In the genomic region with DNA sequence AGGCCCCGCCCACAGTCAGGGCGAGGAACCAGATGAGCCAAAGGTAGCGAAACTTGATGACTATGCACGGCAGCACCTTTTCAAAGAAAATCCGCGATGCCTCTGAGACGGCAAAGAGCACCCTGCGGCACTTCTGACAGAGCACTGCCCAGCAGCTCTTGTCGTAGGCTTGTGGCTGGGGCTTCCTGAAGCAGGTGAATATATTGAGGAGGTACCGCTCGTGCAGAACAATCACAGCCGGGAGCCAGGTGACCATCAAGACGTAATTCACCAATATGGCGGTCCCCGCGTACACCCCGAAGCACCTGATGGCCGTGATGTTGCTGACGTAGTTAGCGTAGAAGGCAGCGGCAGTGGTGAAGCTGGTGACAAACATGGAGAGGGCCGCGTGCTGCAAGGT, we compare ENCODE assay signal across 25 mouse cellular contexts.
DNase-seq lines count a peak whose midpoint lies in the region; ATAC-seq and TF ChIP-seq lines count a peak whose summit lies in the region.
"Had no signal": no experiment of that assay in that cellular context is flagged by ENCODE, and none has a peak within 500 bp of the region (broad histone marks: within the 10 kb centered on the region; RNA-seq: fewer than 3 reads in every experiment).

No protein-coding gene starts in this region.

- WGBS in heart, embryonic 11.5 days (ENCODE audit: insufficient replicate concordance) = 97% methylated on average over 23 of the region's 23 CpGs

- H3K27ac ChIP-seq in heart, embryonic 11.5 days (ENCODE audit: low read depth, low read length) = no peak overlapping the region
- no peak overlapping the region for H3K27ac ChIP-seq in ES-E14 (ENCODE audit: insufficient read depth, low read depth, low read length, poor library complexity, severe bottlenecking)
- H3K27ac ChIP-seq: embryonic facial prominence, embryonic 13.5 days; embryonic facial prominence, embryonic 15.5 days; forebrain, embryonic 13.5 days; forebrain, embryonic 15.5 days had no signal

- H3K4me3 ChIP-seq in heart, embryonic 11.5 days (ENCODE audit: low read depth, low read length) = no peak overlapping the region
- H3K4me3 ChIP-seq in E14TG2a.4 (replicated peaks; ENCODE audit: low read length) (peak overlapping the region; percentile 20), ES-E14 (ENCODE audit: insufficient read depth in 1 of 2, low read depth in 1 of 2, low read length in 2 of 2, poor library complexity in 1 of 2, severe bottlenecking in 1 of 2) (peak overlapping the region in 1 of 2 experiments; percentile 40; a peak in 1 of 4 replicates)
- H3K4me3 ChIP-seq: embryonic facial prominence, embryonic 13.5 days; embryonic facial prominence, embryonic 15.5 days; forebrain, embryonic 13.5 days; forebrain, embryonic 15.5 days had no signal

- DNase-seq in heart, adult 11 months = peak; percentile 84
- DNase-seq in ES-E14 (ENCODE audit: low read depth, low spot score) = no peak
- DNase-seq in ZHBTc4 (ENCODE audit: low read depth, low spot score) = peak; percentile 48
- no peak for DNase-seq in adrenal gland, postnatal 25 days
- DNase-seq in kidney, postnatal 25 days = no peak
- no peak for DNase-seq in layer of hippocampus, postnatal 10 days (ENCODE audit: low spot score in 2 of 2)
- DNase-seq: adrenal gland, adult 2 months; adrenal gland, postnatal 10 days; adrenal gland, postnatal 36 days; B cell, adult 2 months; cerebellum, adult 11-12 months; cerebellum, adult 2 months; cerebellum, adult 9-10 months; cerebellum, postnatal 14 days; cerebellum, postnatal 36 days; embryo, embryonic 11 days; forebrain, postnatal 0 days had no signal

- H3K4me2 ChIP-seq in heart, embryonic 11.5 days = no peak overlapping the region
- H3K4me2 ChIP-seq: embryonic facial prominence, embryonic 13.5 days; embryonic facial prominence, embryonic 15.5 days; forebrain, embryonic 13.5 days; forebrain, embryonic 15.5 days had no signal

- no peak for TF ChIP-seq CTCF in E14TG2a.4 (conservative IDR thresholded peaks at IDR 0.05; ENCODE audit: low read length)

- H3K9ac ChIP-seq in heart, embryonic 11.5 days (ENCODE audit: low read depth, low read length) = no peak overlapping the region
- H3K9ac ChIP-seq in ES-E14 (ENCODE audit: insufficient read depth, low read depth, low read length, poor library complexity, severe bottlenecking) = no peak overlapping the region
- H3K9ac ChIP-seq: embryonic facial prominence, embryonic 13.5 days; embryonic facial prominence, embryonic 15.5 days; forebrain, embryonic 13.5 days; forebrain, embryonic 15.5 days; forebrain, postnatal 0 days had no signal

- H3K36me3 ChIP-seq in heart, embryonic 11.5 days (ENCODE audit: control insufficient read depth, insufficient read depth, low read length) = peaks cover 32% of the 10 kb centered on the region
- H3K36me3 ChIP-seq in E14TG2a.4 (ENCODE audit: insufficient read depth, low read length) = peaks cover 23% of the 10 kb centered on the region
- peaks cover 29% of the 10 kb centered on the region for H3K36me3 ChIP-seq in ES-E14 (ENCODE audit: control insufficient read depth, insufficient read depth, low read length, poor library complexity, severe bottlenecking)

- no peaks in the 10 kb centered on the region for H3K9me3 ChIP-seq in heart, embryonic 11.5 days (replicated peaks; ENCODE audit: control insufficient read depth, low read length)
- H3K9me3 ChIP-seq in E14TG2a.4 (ENCODE audit: low read length) (peaks cover 30% of the 10 kb centered on the region), ES-E14 (ENCODE audit: control insufficient read depth, insufficient read depth, low read depth, low read length) (no peaks in the 10 kb centered on the region)
- H3K9me3 ChIP-seq: embryonic facial prominence, embryonic 15.5 days; forebrain, embryonic 15.5 days had no signal

- H3K4me1 ChIP-seq in heart, embryonic 11.5 days (ENCODE audit: control insufficient read depth, insufficient read depth, low read length) = peaks cover 19% of the 10 kb centered on the region
- peaks cover 9% of the 10 kb centered on the region; the same call in 1 of the 2 replicates for H3K4me1 ChIP-seq in E14TG2a.4 (replicated peaks; ENCODE audit: low read depth, low read length)
- no peaks in the 10 kb centered on the region for H3K4me1 ChIP-seq in ES-E14 (ENCODE audit: control insufficient read depth in 2 of 2, insufficient read depth in 2 of 2, low read length in 2 of 2, poor library complexity in 1 of 2)
- H3K4me1 ChIP-seq: embryonic facial prominence, embryonic 13.5 days had no signal

- no peak for ATAC-seq in heart, embryonic 11.5 days (replicated peaks; ENCODE audit: insufficient number of reproducible peaks, low FRiP score, low TSS enrichment)
- ATAC-seq: CD4-positive, CD25-positive, alpha-beta regulatory T cell, adult 4 months; forebrain, embryonic 13.5 days; forebrain, embryonic 15.5 days; forebrain, postnatal 0 days had no signal

- in situ Hi-C loops in ES-E14 (cut with MboI; ENCODE audit: low sequenced_read_pairs in 2 of 2, unreplicated experiment in 2 of 2) = no loop called here

- H3K27me3 ChIP-seq in heart, embryonic 11.5 days (ENCODE audit: control insufficient read depth, insufficient read depth, low read length) = no peaks in the 10 kb centered on the region
- peaks cover 20% of the 10 kb centered on the region; the same call in 1 of the 2 replicates for H3K27me3 ChIP-seq in E14TG2a.4 (ENCODE audit: insufficient read depth, low read length)
- H3K27me3 ChIP-seq: CH12.LX; embryonic facial prominence, embryonic 13.5 days; embryonic facial prominence, embryonic 15.5 days; forebrain, embryonic 13.5 days; forebrain, embryonic 15.5 days had no signal

TF ChIP-seq in ES-E14, 5 proteins besides CTCF, POLR2A, EP300 and RAD21:
- no peak for TF ChIP-seq ZC3H11A (IDR thresholded peaks at IDR 0.05; ENCODE audit: borderline replicate concordance, low read depth, low read length)
- TF ChIP-seq MAFK (IDR thresholded peaks at IDR 0.05; ENCODE audit: insufficient read depth, low read depth, low read length) = peak; percentile 44; the same call in 1 of the 2 replicates
- no peak for TF ChIP-seq ZNF384 (IDR thresholded peaks at IDR 0.05; ENCODE audit: low read depth, low read length)
- TF ChIP-seq HCFC1 (IDR thresholded peaks at IDR 0.05; ENCODE audit: borderline replicate concordance, insufficient read depth, low read length) = no peak
- TF ChIP-seq CHD2 (IDR thresholded peaks at IDR 0.05; ENCODE audit: low read depth, low read length) = no peak

Comparison
In these comparisons a context has a peak if more than half of its experiments do, and no peak if none do; other contexts are left out.
1. DNase-seq: peak in heart, adult 11 months (single experiment) and ZHBTc4 (single experiment); none in ES-E14 (single experiment), adrenal gland, postnatal 25 days (single experiment), kidney, postnatal 25 days (0 of 2) and layer of hippocampus, postnatal 10 days (0 of 2).